Mouse (Mus musculus) layer of hippocampus, postnatal 36 days (tissue): ENCODE results near the gene Nt5c1a. TPM values are rescaled to one million over a fixed set of nuclear protein-coding genes. Genes with fewer than 3 reads are reported as not detected.

Source experiments
- DNase-seq, 2 experiments: peaks; one replicate each; pipeline ENCODE4 v3.0.0; 2022
- total RNA-seq, 2 experiments: library from RNA; stranded (reverse); gene quantifications; 2 replicates each; pipeline ENCODE4 v1.2.3; 2021

The Nt5c1a gene
- total RNA-seq, 2 experiments from 2014 or later, result 13.4 to 14.5 TPM

DNA sequence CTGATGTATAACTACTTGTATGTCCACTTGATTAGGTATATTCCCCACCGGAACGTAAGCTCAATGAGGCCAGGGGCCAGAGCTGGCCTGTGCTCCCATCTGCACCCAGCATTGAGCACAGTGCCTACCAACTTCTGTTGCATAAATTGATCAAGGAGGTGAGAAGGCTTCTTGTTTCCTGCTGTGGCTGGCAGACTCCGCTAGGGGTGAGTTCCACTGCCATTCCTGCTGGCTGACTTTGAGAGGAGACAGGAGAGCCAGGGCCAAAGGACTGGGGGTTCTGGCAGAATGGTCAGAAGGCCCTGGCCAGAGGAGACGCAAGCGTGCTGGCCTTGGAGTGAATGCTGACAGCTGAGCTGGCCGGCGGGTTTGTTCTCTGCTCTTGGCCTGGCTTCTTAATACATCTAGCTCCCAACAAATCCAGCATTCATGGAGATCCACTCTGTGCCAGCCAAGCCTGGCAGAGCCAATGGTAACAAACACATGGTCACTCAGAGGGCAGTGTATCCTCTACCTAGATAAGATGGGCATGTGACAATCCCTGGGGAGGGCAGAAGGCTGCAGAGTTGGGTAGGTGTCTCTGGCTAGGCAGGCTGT, 47.8 kb downstream of the Nt5c1a start:
- peak; percentile 77 to 79 for DNase-seq

DNA sequence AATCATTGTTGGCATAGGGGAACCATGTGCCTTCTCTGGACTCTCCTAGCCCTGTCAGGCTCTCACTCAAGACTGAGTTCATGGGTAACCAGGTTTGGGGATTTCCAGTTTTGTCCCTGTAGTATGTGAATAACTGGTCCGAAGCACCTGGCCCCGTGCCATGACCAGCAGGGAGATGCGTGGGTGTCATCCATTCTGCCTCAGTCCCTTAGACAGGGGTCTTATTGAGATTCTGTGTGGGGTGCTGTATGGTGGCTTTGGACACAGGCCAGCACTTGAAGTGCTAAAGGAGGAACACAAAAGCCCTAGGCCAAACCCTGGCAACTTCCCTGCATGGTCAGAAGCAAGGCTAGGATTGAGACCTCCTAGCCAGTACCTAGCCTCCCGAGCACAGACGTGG, 50.9 kb downstream of the Nt5c1a start:
- DNase-seq, result no peak

- no peak for DNase-seq
These were observed 53.3 kb downstream of the Nt5c1a start for GRCm38 (mm10) chr4:123254617-123255016.

GRCm38 (mm10) chr4:123260071-123260746, 58.9 kb downstream of the Nt5c1a start:
- DNase-seq, result no peak

- no peak for DNase-seq
These were observed 60.6 kb downstream of the Nt5c1a start, which contains the start of gene Pabpc4 for GRCm38 (mm10) chr4:123261721-123262401. Gene Pabpc4, plus strand, starts transcription at chr4:123262351.

Other genes with a start within 250 kb of the Nt5c1a start
- 10 to 100 TPM; 34.0 to 52.7 TPM for gene Mfsd2a, start 240.3 kb upstream of the Nt5c1a start, total RNA-seq
- gene Mycl, start 205.9 kb upstream of the Nt5c1a start, total RNA-seq, result 10 to 100 TPM; 32.9 to 35.0 TPM
- gene Trit1, start 184.9 kb upstream of the Nt5c1a start, total RNA-seq, result 10 to 100 TPM; 23.5 to 26.0 TPM
- under 1 TPM in 1 of 2 experiments, not detected in 1; 0.42 TPM for gene Bmp8b, start 96.3 kb upstream of the Nt5c1a start, total RNA-seq
- gene Oxct2b, start 85.2 kb upstream of the Nt5c1a start, total RNA-seq, result not detected
- 10 to 100 TPM; 19.6 to 21.4 TPM for gene Ppie, start 61.6 kb upstream of the Nt5c1a start, total RNA-seq
- gene Hpcal4, start 18.3 kb upstream of the Nt5c1a start, total RNA-seq, result 100 to 1,000 TPM; 495 to 526 TPM
- 1 to 10 TPM; 2.3 to 2.9 TPM for gene Heyl, start 32.1 kb downstream of the Nt5c1a start, total RNA-seq
- gene Pabpc4, start 60.8 kb downstream of the Nt5c1a start, total RNA-seq, result 10 to 100 TPM; 44.4 to 45.0 TPM
- under 1 TPM in 1 of 2 experiments, not detected in 1; 0.20 TPM for gene Oxct2a, start 122.1 kb downstream of the Nt5c1a start, total RNA-seq
- not detected for gene Bmp8a, start 141.7 kb downstream of the Nt5c1a start, total RNA-seq